Mouse (Mus musculus): ENCODE results near the gene Olfr559. TPM values are rescaled to one million over a fixed set of nuclear protein-coding genes. Genes with fewer than 3 reads are reported as not detected.

Olfr559 gene
- not detected in 2 replicates for polyA plus RNA-seq (2012; ENCODE audit: insufficient read depth, insufficient read length, missing spikeins)

GRCm38 (mm10) chr7:102727391-102727790, at the start of gene Olfr559:
Olfr559 (minus strand) TSS chr7:102727491.
- H3K4me1 ChIP-seq (ENCODE audit: control insufficient read depth, insufficient read depth, insufficient read length, low read length), result no peaks in the 10 kb centered on the region
- H3K4me3 ChIP-seq (ENCODE audit: insufficient read depth, low read depth, low read length), result no peak within 1 kb of the TSS
- H3K27ac ChIP-seq (replicated peaks; ENCODE audit: low read depth, low read length), result no peak within 1 kb of the TSS

GRCm38 (mm10) chr7:102770921-102771320, 43.6 kb upstream of the Olfr559 start, which contains the start of gene Olfr561:
Olfr561 (plus strand) TSS chr7:102771221.
- H3K4me1 ChIP-seq (ENCODE audit: control insufficient read depth, insufficient read depth, insufficient read length, low read length), result no peaks in the 10 kb centered on the region
- no peak within 1 kb of the TSS for H3K27ac ChIP-seq (replicated peaks; ENCODE audit: low read depth, low read length)
- H3K4me3 ChIP-seq (ENCODE audit: insufficient read depth, low read depth, low read length), result no peak within 1 kb of the TSS

GRCm38 (mm10) chr7:102759266-102759665, 32.0 kb upstream of the Olfr559 start, which contains the start of the genes Olfr560 and Olfr78:
Olfr560 (minus strand) TSS chr7:102759366.
Olfr78 (minus strand) TSS chr7:102759471.
- H3K4me3 ChIP-seq (ENCODE audit: insufficient read depth, low read depth, low read length), result no peak within 1 kb of the TSS
- H3K4me1 ChIP-seq (ENCODE audit: control insufficient read depth, insufficient read depth, insufficient read length, low read length), result no peaks in the 10 kb centered on the region

GRCm38 (mm10) chr7:102752086-102752485, 24.8 kb upstream of the Olfr559 start:
- no peak overlapping the region for H3K27ac ChIP-seq (replicated peaks; ENCODE audit: low read depth, low read length)
- no peak overlapping the region for H3K4me3 ChIP-seq (ENCODE audit: insufficient read depth, low read depth, low read length)
- H3K4me1 ChIP-seq (ENCODE audit: control insufficient read depth, insufficient read depth, insufficient read length, low read length), result no peaks in the 10 kb centered on the region

More at GRCm38 (mm10) chr7:102759266-102759665, 32.0 kb upstream of the Olfr559 start, which contains the start of the genes Olfr560 and Olfr78:
- no peak within 1 kb of the TSS for H3K27ac ChIP-seq (replicated peaks; ENCODE audit: low read depth, low read length)

- Histone ChIP-seq H3K4me1 (ENCODE audit: control insufficient read depth, insufficient read depth, insufficient read length, low read length) (no peaks in the 10 kb centered on the region), H3K27ac (replicated peaks; ENCODE audit: low read depth, low read length) (no peak overlapping the region), H3K4me3 (ENCODE audit: insufficient read depth, low read depth, low read length) (no peak overlapping the region)
Measured at GRCm38 (mm10) chr7:102737705-102738104, 10.4 kb upstream of the Olfr559 start.

GRCm38 (mm10) chr7:102733793-102734192, 6.5 kb upstream of the Olfr559 start:
- Histone ChIP-seq H3K27ac (replicated peaks; ENCODE audit: low read depth, low read length) (no peak overlapping the region), H3K4me1 (ENCODE audit: control insufficient read depth, insufficient read depth, insufficient read length, low read length) (no peaks in the 10 kb centered on the region), H3K4me3 (ENCODE audit: insufficient read depth, low read depth, low read length) (no peak overlapping the region)

- no peak within 1 kb of the TSS for H3K4me3 ChIP-seq (ENCODE audit: insufficient read depth, low read depth, low read length)
Measured at GRCm38 (mm10) chr7:102718970-102719369, 8.3 kb downstream of the Olfr559 start, which contains the start of gene Olfr33. Olfr33 (minus strand) TSS chr7:102719070.

GRCm38 (mm10) chr7:102701915-102702314, 25.4 kb downstream of the Olfr559 start, which contains the start of gene Olfr558:
Olfr558 (plus strand) TSS chr7:102702215.
- Histone ChIP-seq H3K27ac (replicated peaks; ENCODE audit: low read depth, low read length) (no peak within 1 kb of the TSS), H3K4me1 (ENCODE audit: control insufficient read depth, insufficient read depth, insufficient read length, low read length) (no peaks in the 10 kb centered on the region; the same call in 1 of the 2 replicates), H3K4me3 (ENCODE audit: insufficient read depth, low read depth, low read length) (peak within 1 kb of the TSS; percentile 30)

More at GRCm38 (mm10) chr7:102718970-102719369, 8.3 kb downstream of the Olfr559 start, which contains the start of gene Olfr33:
- H3K27ac ChIP-seq (replicated peaks; ENCODE audit: low read depth, low read length), result no peak within 1 kb of the TSS
- H3K4me1 ChIP-seq (ENCODE audit: control insufficient read depth, insufficient read depth, insufficient read length, low read length), result no peaks in the 10 kb centered on the region

- Histone ChIP-seq H3K4me3 (ENCODE audit: insufficient read depth, low read depth, low read length) (no peak overlapping the region), H3K4me1 (ENCODE audit: control insufficient read depth, insufficient read depth, insufficient read length, low read length) (no peaks in the 10 kb centered on the region), H3K27ac (replicated peaks; ENCODE audit: low read depth, low read length) (no peak overlapping the region)
Measured at GRCm38 (mm10) chr7:102698461-102698860, 28.8 kb downstream of the Olfr559 start.

GRCm38 (mm10) chr7:102695358-102696125, 31.7 kb downstream of the Olfr559 start, which contains the start of gene Olfr557:
Olfr557 (plus strand) TSS chr7:102695910.
- Histone ChIP-seq H3K4me3 (ENCODE audit: insufficient read depth, low read depth, low read length) (no peak within 1 kb of the TSS), H3K4me1 (ENCODE audit: control insufficient read depth, insufficient read depth, insufficient read length, low read length) (no peaks in the 10 kb centered on the region), H3K27ac (replicated peaks; ENCODE audit: low read depth, low read length) (no peak within 1 kb of the TSS)

GRCm38 (mm10) chr7:102686944-102687501, 40.3 kb downstream of the Olfr559 start, which contains the start of gene Trim68:
Trim68 (minus strand) TSS chr7:102687327.
- H3K27ac ChIP-seq (replicated peaks; ENCODE audit: low read depth, low read length), result peak within 1 kb of the TSS; percentile 68
- no peaks in the 10 kb centered on the region for H3K4me1 ChIP-seq (ENCODE audit: control insufficient read depth, insufficient read depth, insufficient read length, low read length)
- H3K4me3 ChIP-seq (ENCODE audit: insufficient read depth, low read depth, low read length), result peak within 1 kb of the TSS; percentile 86

GRCm38 (mm10) chr7:102681916-102682315, 45.4 kb downstream of the Olfr559 start:
- Histone ChIP-seq H3K27ac (replicated peaks; ENCODE audit: low read depth, low read length) (no peak overlapping the region), H3K4me1 (ENCODE audit: control insufficient read depth, insufficient read depth, insufficient read length, low read length) (no peaks in the 10 kb centered on the region), H3K4me3 (ENCODE audit: insufficient read depth, low read depth, low read length) (no peak overlapping the region)

GRCm38 (mm10) chr7:102676225-102676624, 51.1 kb downstream of the Olfr559 start:
- Histone ChIP-seq H3K4me1 (ENCODE audit: control insufficient read depth, insufficient read depth, insufficient read length, low read length) (no peaks in the 10 kb centered on the region), H3K4me3 (ENCODE audit: insufficient read depth, low read depth, low read length) (no peak overlapping the region), H3K27ac (replicated peaks; ENCODE audit: low read depth, low read length) (no peak overlapping the region)
